Mouse (Mus musculus): Measurements from ENCODE around the gene Cblc.

GRCm38 (mm10) chr7:19744590-19745385, 51.8 kb downstream of the Cblc start:
- TF ChIP-seq CTCF (IDR thresholded peaks at IDR 0.05; ENCODE audit: low read depth) = no peak
- no peak for TF ChIP-seq EP300 (optimal IDR thresholded peaks at IDR 0.05)

Measured in stomach, postnatal 0 days (tissue).